28 mouse cellular contexts compared by ENCODE assay signal in the genomic region with DNA sequence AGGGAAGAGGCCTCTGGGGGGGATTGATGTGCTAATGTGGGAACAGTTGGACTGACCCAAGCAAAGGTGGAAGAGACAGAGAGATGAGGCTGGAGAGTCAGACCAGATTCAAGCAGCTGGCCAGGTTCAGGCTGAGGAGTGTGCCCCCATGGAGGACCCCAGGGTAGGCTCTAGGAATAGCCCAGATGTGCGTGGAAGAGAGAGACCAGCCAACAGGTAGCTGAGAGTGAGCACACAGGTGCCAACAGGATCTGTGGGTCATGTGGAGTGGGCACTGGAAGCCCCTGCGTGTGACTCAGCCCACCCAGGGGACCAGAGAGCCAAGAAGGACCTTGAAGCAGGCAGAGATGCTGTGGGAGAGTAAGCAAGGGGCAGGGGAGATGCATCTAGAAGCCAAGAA. TPM values are rescaled to one million over a fixed set of nuclear protein-coding genes. Genes with fewer than 3 reads are reported as not detected.
DNase-seq lines count a peak whose midpoint lies in the region; ATAC-seq and TF ChIP-seq lines count a peak whose summit lies in the region.
"Had no signal": no experiment of that assay in that cellular context is flagged by ENCODE, and none has a peak within 500 bp of the region (broad histone marks: within the 10 kb centered on the region; RNA-seq: fewer than 3 reads in every experiment).

No protein-coding gene starts in this region.

- peak overlapping the region; percentile 21 for H3K4me3 ChIP-seq in cerebellum, adult 2 months (replicated peaks; ENCODE audit: insufficient read depth, low read depth, low read length)
- H3K4me3 ChIP-seq in neural tube, embryonic 15.5 days (replicated peaks) = no peak overlapping the region
- H3K4me3 ChIP-seq: embryonic facial prominence, embryonic 10.5 days; embryonic facial prominence, embryonic 13.5 days; erythroblast, embryonic 14.5 days; forebrain, embryonic 12.5 days; forebrain, embryonic 15.5 days; heart, embryonic 12.5 days; heart, embryonic 15.5 days; hindbrain, embryonic 10.5 days; hindbrain, embryonic 13.5 days had no signal

- no peaks in the 10 kb centered on the region for H3K9me3 ChIP-seq in neural tube, embryonic 15.5 days (replicated peaks)
- H3K9me3 ChIP-seq: embryonic facial prominence, embryonic 10.5 days; embryonic facial prominence, embryonic 13.5 days; forebrain, embryonic 12.5 days; forebrain, embryonic 15.5 days; heart, embryonic 12.5 days; heart, embryonic 15.5 days; hindbrain, embryonic 10.5 days; hindbrain, embryonic 13.5 days had no signal

- no peak for DNase-seq in cerebellum, adult 2 months
- DNase-seq in cerebellum, postnatal 4 days (ENCODE audit: low spot score in 2 of 2) = no peak
- peak; percentile 8 to 9 for DNase-seq in cerebellum, postnatal 10 days
- no peak for DNase-seq in cerebellum, postnatal 36 days
- DNase-seq in neural tube, embryonic 10.5 days (ENCODE audit: extremely low spot score, low spot score) = no peak
- DNase-seq: adrenal gland, postnatal 10 days; adrenal gland, postnatal 36 days; B cell, adult 2 months; embryo, embryonic 11 days; gastrocnemius, postnatal 25 days; heart, adult 18-20 months; heart, postnatal 10 days; heart, postnatal 36 days; kidney, adult 18-20 months had no signal

- ATAC-seq in neural tube, embryonic 15.5 days (ENCODE audit: low FRiP score) = no peak
- ATAC-seq: forebrain, embryonic 15.5 days; hindbrain, embryonic 16.5 days; intestine, embryonic 16.5 days; Patski had no signal

- H3K36me3 ChIP-seq in neural tube, embryonic 15.5 days = 0 out of 2 replicates have a peak, but pooled peaks cover 5% of the 10 kb centered on the region
- H3K36me3 ChIP-seq: embryonic facial prominence, embryonic 10.5 days; embryonic facial prominence, embryonic 13.5 days; forebrain, embryonic 12.5 days; forebrain, embryonic 15.5 days; G1E; heart, embryonic 12.5 days; heart, embryonic 15.5 days; hindbrain, embryonic 10.5 days; hindbrain, embryonic 13.5 days had no signal

- no peak for TF ChIP-seq POLR2A in cerebellum, adult 2 months (IDR thresholded peaks at IDR 0.05; ENCODE audit: borderline replicate concordance, insufficient read depth, low read length)

- H3K4me1 ChIP-seq in cerebellum, adult 2 months (ENCODE audit: control insufficient read depth, insufficient read depth, low read length) = peaks cover 48% of the 10 kb centered on the region
- H3K4me1 ChIP-seq in neural tube, embryonic 15.5 days = peaks cover 35% of the 10 kb centered on the region

- H3K27ac ChIP-seq in cerebellum, adult 2 months (ENCODE audit: insufficient read depth, low read length) = peak overlapping the region; percentile 2; the same call in 1 of the 2 replicates
- no peak overlapping the region for H3K27ac ChIP-seq in neural tube, embryonic 15.5 days (replicated peaks)
- H3K27ac ChIP-seq: embryonic facial prominence, embryonic 10.5 days; embryonic facial prominence, embryonic 13.5 days; forebrain, embryonic 12.5 days; forebrain, embryonic 15.5 days; heart, embryonic 15.5 days; hindbrain, embryonic 10.5 days; hindbrain, embryonic 13.5 days had no signal

- H3K4me2 ChIP-seq in neural tube, embryonic 15.5 days = 0 out of 2 replicates have a peak overlapping the region, but pooled peaks have one; percentile 81
- H3K4me2 ChIP-seq: embryonic facial prominence, embryonic 13.5 days; forebrain, embryonic 12.5 days; forebrain, embryonic 15.5 days; heart, embryonic 12.5 days; heart, embryonic 15.5 days; hindbrain, embryonic 13.5 days had no signal

- H3K9ac ChIP-seq in neural tube, embryonic 15.5 days (replicated peaks) = no peak overlapping the region
- H3K9ac ChIP-seq: embryonic facial prominence, embryonic 13.5 days; forebrain, embryonic 12.5 days; forebrain, embryonic 15.5 days; heart, embryonic 12.5 days; heart, embryonic 15.5 days; hindbrain, embryonic 13.5 days had no signal

- no peak for TF ChIP-seq CTCF in cerebellum, adult 2 months (IDR thresholded peaks at IDR 0.05; ENCODE audit: borderline replicate concordance, insufficient read depth, low read depth, low read length)

- WGBS in cerebellum, adult 2 months = 36% methylated on average over 2 of the region's 2 CpGs
- WGBS in neural tube, embryonic 15.5 days = 76% methylated on average over 2 of the region's 2 CpGs

- H3K27me3 ChIP-seq in cerebellum, adult 2 months (ENCODE audit: control insufficient read depth, insufficient read depth, low read length) = no peaks in the 10 kb centered on the region
- peaks cover 25% of the 10 kb centered on the region for H3K27me3 ChIP-seq in neural tube, embryonic 15.5 days (replicated peaks)

RNA-seq across cellular contexts. Expression of a gene that starts 2.9 kb away (rescaled TPM):
- polyA plus RNA-seq in cerebellum, adult 2 months (2012; rRNA removed) = 88.0 and 100 TPM in 2 replicates
- polyA plus RNA-seq in neural tube, embryonic 15.5 days (2015; fragmentation: Nextera tagmentation; extraction: Ambion mirVana) = 39.9 and 49.0 TPM in 2 replicates
- polyA plus RNA-seq: erythroblast, embryonic 14.5 days had no signal

RNA-seq across cellular contexts. Expression of a gene that starts 24.0 kb away (rescaled TPM):
- polyA plus RNA-seq in cerebellum, adult 2 months (2012; rRNA removed) = 55.1 and 56.7 TPM in 2 replicates
- 58.4 and 63.7 TPM in 2 replicates for polyA plus RNA-seq in neural tube, embryonic 15.5 days (2015; fragmentation: Nextera tagmentation; extraction: Ambion mirVana)

RNA-seq across cellular contexts. Expression of a gene that starts 32.4 kb away (rescaled TPM):
- polyA plus RNA-seq in cerebellum, adult 2 months (2012; rRNA removed) = 1.7 and 4.1 TPM in 2 replicates
- polyA plus RNA-seq in neural tube, embryonic 15.5 days (2015; fragmentation: Nextera tagmentation; extraction: Ambion mirVana) = 0.42 and 0.72 TPM in 2 replicates
- polyA plus RNA-seq: embryonic facial prominence, embryonic 10.5 days; erythroblast, embryonic 14.5 days; G1E; heart, embryonic 12.5 days; heart, embryonic 15.5 days; intestine, embryonic 16.5 days had no signal

RNA-seq across cellular contexts. Expression of a gene that starts 32.8 kb away (rescaled TPM):
- 183 TPM in 2 replicates for polyA plus RNA-seq in cerebellum, adult 2 months (2012; rRNA removed)
- polyA plus RNA-seq in neural tube, embryonic 15.5 days (2015; fragmentation: Nextera tagmentation; extraction: Ambion mirVana) = 53.1 and 64.3 TPM in 2 replicates

RNA-seq across cellular contexts. Expression of a gene that starts 59.3 kb away (rescaled TPM):
- 42.7 and 45.2 TPM in 2 replicates for polyA plus RNA-seq in cerebellum, adult 2 months (2012; rRNA removed)
- 5.5 and 6.2 TPM in 2 replicates for polyA plus RNA-seq in neural tube, embryonic 15.5 days (2015; fragmentation: Nextera tagmentation; extraction: Ambion mirVana)

Comparison
In these comparisons a context has a peak if more than half of its experiments do, and no peak if none do; other contexts are left out.
1. DNase-seq: peak in cerebellum, postnatal 10 days (2 of 2); none in cerebellum, adult 2 months (0 of 2), cerebellum, postnatal 4 days (0 of 2), cerebellum, postnatal 36 days (0 of 2) and neural tube, embryonic 10.5 days (single experiment).